Mouse (Mus musculus) left cerebral cortex, adult 8-10 months (tissue): ENCODE data around the gene Jph4. TPM values are rescaled to one million over a fixed set of nuclear protein-coding genes. Genes with fewer than 3 reads are reported as not detected.

Experiments used
- DNase-seq, 2 experiments: peaks; one replicate each; pipeline ENCODE4 v3.0.0; 2022; ENCODE audit warnings: low spot score in 2 of 2
- total RNA-seq, 4 experiments: library from RNA; stranded (reverse); gene quantifications; 2 replicates each; pipeline ENCODE4 v1.2.4; 2022

Gene Jph4
- total RNA-seq, 4 experiments from 2014 or later, result 289 to 301 (median 292) TPM

DNA sequence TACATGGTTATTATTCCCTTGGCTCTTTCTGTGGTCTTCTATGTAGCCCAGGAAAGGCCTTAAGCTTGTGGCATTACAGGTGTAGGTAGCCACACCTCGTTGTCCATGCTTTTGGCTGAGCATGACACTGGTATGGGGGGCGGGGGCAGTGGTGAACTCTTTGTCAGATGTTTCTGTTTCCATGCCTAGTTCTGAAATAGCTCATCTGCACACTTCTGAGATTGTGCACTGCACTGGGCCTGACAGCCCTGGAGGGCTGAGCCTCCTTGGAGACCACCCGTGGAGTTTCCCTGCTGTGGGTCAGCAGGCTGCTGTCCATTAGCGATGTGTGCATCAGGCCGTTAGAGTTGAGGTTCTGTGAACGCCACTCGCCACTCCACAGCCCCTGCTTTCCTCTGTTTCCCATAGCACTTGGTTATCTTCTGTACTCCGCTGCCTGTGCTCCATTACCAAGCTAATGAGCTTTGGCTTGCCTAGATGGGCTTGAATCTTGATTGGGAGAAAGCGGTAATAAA lies 20.1 kb downstream of the Jph4 start:
- DNase-seq, result no peak

GRCm38 (mm10) chr14:55095671-55096070 lies 21.1 kb downstream of the Jph4 start:
- DNase-seq, result no peak

DNA sequence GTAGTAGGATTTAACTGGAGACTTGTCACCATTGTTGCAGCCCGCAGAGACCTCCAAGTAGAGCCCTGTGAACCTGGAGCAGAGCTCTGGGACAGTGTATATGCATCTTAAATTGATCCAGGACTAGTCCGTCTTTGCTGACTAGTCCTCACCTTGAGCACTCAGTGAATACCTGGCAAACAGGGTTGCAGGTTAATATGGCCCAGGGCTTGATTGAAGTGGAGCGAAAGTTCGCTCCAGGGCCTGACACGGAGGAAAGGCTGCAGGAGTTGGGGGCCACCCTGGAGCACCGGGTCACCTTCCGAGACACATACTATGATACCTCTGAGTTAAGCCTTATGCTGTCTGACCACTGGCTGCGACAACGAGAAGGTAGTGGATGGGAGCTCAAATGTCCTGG lies 21.5 kb downstream of the Jph4 start:
- DNase-seq, result no peak

GRCm38 (mm10) chr14:55094704-55095231 lies 22.0 kb downstream of the Jph4 start, which contains the start of gene Thtpa:
TSS of gene Thtpa (plus strand) at chr14:55094784.
- DNase-seq, result no peak

GRCm38 (mm10) chr14:55093927-55094326 lies 22.8 kb downstream of the Jph4 start:
- DNase-seq, result no peak

DNA sequence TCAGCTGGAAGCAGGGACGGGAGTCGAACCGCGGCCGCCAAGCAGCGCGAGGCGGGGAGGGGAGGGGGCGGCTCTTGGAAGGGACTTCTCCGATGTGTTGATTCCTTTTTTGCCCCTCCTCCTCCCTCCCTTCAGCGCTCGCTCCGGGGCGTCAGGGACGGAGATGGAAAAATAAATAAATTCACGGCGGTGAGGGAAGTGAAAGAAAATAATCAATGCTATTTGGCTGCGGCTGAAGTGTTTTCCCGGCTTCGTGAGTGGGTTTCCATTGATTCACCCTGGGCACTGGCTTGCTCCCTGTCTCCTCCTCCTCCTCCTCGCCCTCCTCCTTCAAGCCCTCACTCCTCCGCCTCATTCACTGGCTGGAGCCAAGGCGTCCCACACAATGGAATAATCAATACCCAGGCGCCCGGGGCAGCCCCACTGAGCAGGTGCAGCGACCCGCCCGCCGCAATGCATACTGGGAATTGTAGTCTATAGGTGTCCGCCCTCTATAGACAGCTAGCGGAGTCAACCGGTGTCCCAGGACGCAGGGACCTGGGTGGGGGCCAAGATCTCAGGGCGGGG lies 24.6 kb downstream of the Jph4 start, which contains the start of gene Zfhx2:
TSS of gene Zfhx2 (minus strand) at position 314 of the 567 bp plus-strand sequence.
- DNase-seq, result peak; percentile 89 to 97

- DNase-seq, result no peak
Observed at GRCm38 (mm10) chr14:55091209-55091865, 25.4 kb downstream of the Jph4 start.

DNA sequence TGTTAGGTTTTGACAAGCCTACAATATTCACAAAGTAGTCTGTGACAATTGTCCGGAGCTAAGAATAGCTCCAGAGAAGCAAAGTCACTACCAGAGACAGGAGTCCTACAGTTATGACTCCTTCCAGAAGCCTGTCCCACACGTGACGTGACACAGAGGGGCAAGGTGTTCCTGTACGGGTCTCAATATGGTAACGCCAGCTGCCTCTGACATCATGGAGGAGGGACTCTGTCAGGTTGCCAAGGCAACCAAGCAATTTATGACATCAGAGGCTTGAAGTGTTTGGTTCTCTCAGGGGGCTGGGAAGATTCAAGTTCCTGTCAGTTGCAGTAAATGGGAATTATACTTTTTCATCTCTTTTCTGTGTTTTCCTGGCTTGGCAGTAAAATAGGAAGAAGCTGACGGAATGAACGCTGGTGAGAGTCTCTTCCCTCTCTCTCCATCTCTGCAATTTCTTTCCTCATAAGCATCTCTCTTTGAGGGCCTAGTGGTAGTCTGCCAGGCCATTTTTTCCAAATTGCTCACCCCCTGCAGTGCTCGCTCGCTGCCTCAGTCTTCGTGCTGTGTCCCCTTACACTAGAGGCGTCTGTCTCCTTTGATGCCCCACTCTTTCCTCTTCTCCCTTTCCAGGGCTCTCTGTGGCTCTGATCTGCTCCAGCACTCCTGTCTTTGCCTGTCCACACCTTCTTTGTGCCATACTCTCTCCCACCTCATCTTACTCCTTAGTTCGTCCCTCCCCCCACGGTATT lies 27.4 kb downstream of the Jph4 start:
- DNase-seq, result no peak

GRCm38 (mm10) chr14:55086009-55086514 lies 30.7 kb downstream of the Jph4 start:
- no peak for DNase-seq

- no peak for DNase-seq
Observed at GRCm38 (mm10) chr14:55085324-55086008, 31.3 kb downstream of the Jph4 start.

- DNase-seq, result no peak
Observed at GRCm38 (mm10) chr14:55083481-55083880, 33.3 kb downstream of the Jph4 start.

GRCm38 (mm10) chr14:55081105-55081504 lies 35.6 kb downstream of the Jph4 start:
- DNase-seq, result no peak

DNA sequence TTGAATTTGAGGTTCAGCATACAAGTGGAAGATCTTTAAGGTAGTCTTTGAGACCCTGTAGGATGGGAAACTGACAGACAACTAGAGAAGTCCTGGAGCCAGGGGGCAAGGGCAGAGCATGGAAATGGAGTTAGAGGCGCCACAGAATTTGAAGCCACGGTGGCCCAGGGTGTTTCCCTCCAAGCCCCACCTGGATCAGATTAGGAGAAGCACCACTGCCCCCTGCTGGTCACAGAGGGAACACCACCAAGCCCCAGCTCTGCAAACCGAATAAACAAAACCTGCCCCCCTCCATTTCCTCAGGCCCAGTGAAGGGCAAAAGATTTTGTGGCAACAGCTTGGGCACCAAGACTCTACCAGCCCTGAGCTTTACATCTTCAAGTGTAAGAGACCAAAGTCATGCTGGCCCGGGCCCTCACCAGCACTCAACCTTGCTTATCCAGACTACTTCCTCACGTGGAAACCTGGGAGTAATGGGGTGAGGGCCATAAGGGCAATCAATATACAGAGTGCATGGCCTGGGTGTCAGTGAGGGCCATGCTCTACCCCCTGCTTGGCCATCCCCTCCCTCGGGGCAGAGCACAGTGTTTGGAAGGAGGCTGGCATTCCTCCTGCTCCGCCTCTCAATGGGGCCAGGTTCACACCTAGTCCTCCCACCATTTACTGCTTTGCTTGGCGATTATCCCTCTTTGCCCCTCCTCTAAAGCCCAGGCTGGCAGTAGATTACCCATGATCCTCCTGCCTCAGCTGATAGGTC lies 37.3 kb downstream of the Jph4 start:
- DNase-seq, result no peak

DNA sequence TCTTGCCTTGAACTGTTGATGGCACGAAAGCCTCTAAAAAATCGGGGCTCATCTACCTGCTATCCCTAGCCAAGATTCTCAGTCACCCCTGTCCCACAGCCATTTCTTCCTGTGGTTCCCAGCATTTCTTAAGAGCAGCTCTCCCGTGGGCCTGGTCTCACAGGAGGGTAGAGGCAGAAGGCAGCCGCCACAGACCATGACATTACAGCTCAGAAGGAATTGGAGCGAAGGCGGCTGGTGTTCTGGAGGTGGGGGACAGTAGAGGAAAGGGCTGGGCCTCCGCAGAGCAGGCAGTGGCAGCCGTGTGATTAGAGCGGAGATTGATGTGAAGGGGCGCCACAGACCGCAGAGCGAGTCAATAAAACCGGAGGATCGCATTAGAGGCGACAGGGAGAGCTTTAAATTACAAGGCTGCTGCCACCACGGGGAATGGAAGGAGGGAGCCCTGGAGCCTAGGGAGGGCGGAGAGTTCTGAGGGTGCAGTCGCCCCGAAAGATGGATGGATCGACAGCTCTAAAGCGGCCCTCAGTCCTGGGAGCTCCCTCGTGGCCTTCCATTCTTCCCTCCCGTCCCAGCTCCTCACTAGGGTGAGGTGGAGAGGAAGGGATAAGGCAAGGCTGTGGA lies 38.3 kb downstream of the Jph4 start:
- peak in 1 of 2 experiments; percentile 35 for DNase-seq

DNA sequence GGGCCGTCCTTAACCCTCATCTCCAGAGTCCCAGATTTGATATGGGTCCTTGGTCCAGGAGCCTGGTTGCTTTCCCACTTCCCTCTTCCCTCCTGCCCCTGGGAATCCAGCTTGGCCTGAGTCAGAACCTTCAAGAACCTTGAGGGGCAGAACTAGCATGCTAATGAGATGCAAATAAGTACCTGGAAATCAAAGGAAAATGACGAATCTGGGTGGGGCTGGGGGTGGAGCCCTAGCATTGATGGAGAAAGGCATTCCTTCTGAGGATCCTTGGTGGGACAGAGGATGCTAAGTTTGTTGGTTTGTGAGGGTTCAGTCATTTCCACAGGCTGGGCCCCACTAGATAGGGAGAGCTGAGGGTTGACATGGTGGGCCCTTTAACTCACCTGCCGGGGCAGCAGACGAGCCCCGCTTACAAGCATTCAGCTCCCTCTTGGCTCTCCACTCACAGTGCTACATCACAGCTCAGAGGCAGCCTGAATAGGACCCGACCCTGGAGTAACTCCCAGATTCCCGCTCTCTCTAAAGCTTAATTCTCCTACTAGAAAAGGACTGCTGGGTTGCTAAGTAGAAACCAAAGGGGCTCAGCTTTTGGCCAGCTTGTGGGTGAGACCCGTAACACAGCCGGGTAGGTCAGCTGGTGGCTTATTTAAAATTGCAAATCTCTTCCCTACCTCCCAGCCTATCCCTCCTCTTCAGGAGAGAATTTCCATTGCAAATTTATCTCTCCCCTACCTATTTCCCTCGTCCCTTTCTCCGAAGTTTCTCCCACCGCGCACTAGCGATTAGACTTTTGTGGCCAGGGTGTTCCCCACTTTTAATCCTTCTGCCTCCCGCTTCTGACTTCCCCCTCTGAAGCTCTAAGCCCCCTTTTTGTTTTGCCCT lies 39.0 kb downstream of the Jph4 start:
- no peak for DNase-seq

DNA sequence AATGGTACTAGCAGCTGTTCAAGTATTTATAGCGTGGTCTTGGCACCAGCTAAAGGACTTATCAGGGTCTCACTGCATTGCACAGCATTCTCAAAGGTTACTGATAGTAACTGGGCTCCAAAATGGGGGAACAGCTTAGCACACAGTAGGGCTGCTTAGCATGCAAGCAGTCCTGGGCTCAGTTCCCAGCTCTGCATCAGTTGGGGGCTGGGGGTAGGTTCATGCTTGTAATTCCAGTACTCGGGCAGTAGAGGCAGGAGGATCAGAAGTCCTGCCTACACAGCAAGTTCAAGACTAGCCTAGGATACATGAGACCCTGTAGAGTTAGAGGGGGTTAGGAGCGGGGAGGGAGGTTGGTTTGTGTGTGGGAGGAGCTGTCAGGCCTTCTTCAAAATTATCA lies 39.8 kb downstream of the Jph4 start:
- DNase-seq, result no peak

DNA sequence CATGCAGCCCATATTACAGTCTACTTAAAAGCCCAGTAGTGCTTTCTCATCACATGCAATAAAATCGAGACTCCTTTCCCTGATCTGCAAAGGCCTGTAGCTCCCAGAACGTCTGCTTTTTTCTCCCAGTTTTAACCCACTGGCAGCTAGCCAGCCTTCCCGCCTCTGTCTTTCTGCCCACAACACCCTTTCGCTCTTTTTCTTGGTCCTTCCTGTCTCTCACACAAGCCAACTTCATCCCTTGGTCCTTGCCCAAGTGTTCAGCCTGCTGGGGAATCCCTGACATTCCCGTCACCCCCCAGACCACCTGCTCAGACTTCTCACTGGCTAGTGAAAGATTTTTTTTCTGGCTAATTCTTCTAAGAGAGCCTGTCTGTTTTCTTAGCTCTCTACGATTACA lies 40.5 kb downstream of the Jph4 start:
- peak; percentile 50 to 78 for DNase-seq

- DNase-seq, result no peak
Observed at GRCm38 (mm10) chr14:55074416-55074815, 42.3 kb downstream of the Jph4 start.

DNA sequence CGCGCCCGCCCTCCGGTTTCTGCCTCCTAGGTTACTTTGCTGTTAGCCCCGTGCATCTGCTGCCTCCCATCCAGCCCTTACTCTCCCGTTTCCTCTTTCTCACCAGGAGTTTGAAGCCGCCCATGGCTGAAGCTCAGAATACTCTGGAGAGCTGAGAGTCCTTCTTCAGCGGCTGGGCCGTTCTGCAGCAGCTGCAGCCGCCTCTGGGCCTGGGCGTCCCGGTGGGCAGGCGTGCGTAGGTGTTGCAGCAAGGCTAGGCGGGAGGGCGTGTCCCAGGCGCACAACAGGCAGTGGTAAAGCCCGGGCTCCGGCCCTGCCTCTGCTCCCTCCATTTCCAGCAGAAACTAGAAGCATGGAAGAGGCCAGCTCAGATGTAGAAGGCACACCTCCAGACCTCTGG lies 45.0 kb downstream of the Jph4 start:
- peak in 1 of 2 experiments; percentile 63 for DNase-seq
